Mouse (Mus musculus) WW6 (cell line): ENCODE results near the gene Pola2.
A peak's percentile ranks its signal among the peaks of the same experiment; 100 is the strongest.

ENCODE experiments used
- DNase-seq: peaks from one replicate; pipeline ENCODE4 v3.0.0-alpha.2; 2013; ENCODE audit warnings: low read depth, low spot score

Pola2 gene

DNA sequence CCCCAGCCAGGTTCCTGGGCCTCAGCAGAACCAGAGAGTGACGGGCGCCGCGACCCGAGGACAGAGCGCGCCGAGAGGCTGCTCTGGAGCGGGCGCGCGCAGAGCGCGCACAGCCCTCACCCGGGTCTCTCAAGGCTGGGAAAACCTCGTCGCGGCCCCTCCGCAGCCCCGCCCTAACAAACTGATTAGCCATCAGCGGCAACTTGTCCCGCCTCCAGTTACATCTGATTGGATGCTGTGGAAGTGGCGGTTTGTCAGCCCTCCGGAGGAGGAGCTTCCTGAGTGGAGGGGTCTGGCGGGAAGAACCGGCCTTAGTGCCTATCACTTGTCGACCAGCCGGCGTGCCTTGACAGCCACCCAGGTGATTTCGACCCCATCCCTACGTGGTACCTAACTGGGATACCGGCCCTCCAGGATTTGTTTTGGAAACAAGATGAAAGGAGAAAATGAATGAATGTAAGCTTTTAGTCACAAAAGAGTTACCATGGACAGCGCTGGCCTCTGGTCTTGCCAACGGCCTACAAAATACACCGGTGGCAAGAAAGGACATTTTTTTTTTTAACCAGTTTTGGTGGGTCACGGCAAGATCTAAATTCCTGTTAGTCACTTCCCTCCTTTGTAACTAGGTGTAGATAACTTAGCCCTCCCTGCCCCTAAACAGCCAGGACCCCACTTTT is 69.9 kb downstream of the Pola2 start, which contains the start of gene Tigd3:
Gene Tigd3, minus strand, starts transcription at position 148 of the 677 bp plus-strand sequence.
- DNase-seq = peak; percentile 85

DNA sequence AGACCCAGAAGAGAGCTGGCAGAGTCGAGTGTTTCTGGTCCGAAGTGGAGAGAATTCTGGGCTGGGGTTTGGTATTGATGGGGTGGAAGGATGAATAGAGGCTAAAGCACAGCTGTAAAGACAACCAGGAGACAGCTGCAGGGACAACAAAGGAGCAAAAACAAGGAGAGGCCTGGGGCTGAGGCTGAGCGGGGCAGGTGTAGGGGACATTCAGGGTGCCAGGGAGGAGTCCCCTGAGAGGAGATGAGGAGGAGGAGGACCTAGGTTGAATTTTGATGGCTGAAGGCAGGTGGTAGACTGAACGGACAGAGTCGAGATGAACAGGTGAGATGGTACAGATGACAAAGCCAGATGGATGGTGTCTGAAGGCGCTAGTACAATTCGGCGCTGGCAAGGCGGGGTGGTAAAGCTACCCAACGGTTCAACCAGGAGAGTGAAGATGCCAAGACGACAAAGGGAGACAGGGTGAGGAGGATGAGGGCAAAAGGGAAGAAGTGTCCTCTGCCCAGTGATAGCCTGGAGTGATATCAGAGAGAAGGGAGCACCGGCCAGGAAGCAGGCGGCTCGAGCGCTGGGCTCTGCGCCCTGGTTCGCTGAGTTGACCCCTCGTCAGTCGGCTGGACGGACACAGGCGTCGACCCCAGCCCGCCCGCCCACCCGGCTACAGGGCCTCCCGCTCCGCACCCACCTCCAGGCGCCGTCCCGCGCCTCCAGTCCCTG is 70.6 kb downstream of the Pola2 start:
- no peak for DNase-seq

DNA sequence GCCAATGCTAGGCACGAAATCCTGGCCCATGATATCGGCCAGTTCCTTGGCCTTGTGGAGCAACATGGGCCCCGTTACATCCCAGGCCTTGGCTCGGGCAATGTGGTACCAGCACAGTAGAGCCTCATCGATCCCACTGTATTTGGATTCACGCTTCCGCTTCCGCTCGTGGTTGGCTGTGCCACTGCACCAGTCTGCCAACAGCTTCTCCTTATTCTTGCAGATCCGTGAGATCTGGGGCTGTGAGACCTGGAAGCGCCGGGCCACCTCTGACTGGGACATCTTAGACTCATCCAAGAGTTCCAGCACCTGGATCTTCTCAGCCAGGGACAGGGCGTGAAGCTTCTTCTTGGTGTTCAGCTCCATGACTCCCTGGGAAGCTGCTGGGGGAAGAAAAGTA is 71.3 kb downstream of the Pola2 start:
- DNase-seq = no peak

DNA sequence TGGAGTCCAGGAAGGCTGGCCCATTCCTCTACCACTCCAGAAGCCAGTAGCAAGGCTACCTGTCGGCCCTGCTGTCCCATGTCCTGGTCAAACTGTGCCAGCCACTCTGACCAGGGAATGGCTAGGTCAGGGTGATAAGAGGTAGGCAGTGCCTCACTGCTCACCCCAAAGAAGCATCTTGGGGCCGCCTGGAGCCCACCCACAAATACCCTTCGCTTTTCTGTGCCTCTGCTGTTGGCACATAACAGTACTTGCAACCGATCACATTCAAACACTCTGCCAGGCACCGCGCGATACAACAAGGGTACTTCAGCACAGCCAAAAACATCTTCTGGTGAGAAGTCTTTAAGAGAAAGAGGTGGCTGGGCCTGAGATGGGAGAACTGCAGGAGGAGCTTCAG is 71.7 kb downstream of the Pola2 start:
- DNase-seq = no peak

DNA sequence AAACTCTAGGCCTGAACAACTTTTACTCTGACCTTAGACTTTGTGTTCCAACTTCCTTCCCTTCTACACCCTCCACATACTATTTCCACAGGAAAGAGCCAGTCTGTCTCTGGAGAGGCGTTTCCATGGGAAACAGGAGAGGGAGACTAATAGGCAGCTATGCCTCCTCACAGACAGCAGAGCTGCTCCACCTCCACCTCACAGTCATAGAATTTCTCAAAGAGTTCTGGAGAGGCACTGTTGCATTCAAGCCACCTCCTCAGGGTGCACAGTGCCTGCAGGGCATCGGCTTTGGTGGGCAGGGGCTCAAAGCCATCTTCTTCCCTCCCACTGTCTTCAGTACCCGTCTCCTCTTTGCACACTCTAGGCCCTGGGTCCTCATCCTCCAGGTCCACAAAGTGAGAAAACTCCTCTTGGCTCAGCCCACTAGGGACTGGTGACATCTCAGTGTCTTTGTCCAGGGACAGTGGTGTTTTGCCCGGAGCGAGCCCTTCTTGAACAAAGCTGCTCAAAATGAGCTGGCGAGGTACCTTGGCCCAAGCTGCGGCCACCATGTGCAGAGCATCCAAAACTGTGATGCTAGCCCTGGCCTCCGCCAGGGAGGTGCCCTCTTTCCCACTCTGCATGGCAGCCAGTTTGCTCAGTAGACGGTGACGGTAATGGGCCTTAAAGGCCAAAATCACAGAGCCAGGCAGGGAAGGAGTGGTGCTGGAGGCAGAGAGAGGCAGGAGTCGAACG is 72.3 kb downstream of the Pola2 start:
- no peak for DNase-seq
